Mouse (Mus musculus) heart, embryonic 16.5 days (tissue): ENCODE measurements around the gene Pprc1. TPM values are rescaled to one million over a fixed set of nuclear protein-coding genes. Genes with fewer than 3 reads are reported as not detected.
A peak's percentile ranks its signal among the peaks of the same experiment; 100 is the strongest.

Experiments used
- ATAC-seq: fragments of 200-750 bp; cut with Nextera tagmentation; replicated peaks from 2 replicates; pipeline ENCODE4 v1.8.0; 2017; ENCODE audit warnings: moderate number of reproducible peaks; ENCODE audit not compliant: insufficient read depth, low FRiP score; ENCODE audit errors: extremely low read depth
- H3K27ac ChIP-seq: fragments of 300-500 bp; sonication (generic); 2 replicates; pipeline ENCODE4 v1.5.1; 2014; ENCODE audit warnings: mild to moderate bottlenecking, low read length, control low read depth, moderate library complexity
- H3K27me3 ChIP-seq: fragments of 300-500 bp; sonication (generic); 2 replicates; pipeline ENCODE4 v1.6.1; 2014; ENCODE audit warnings: low read length, mixed read lengths; ENCODE audit not compliant: control insufficient read depth, insufficient read depth
- H3K36me3 ChIP-seq: fragments of 300-500 bp; sonication (generic); 2 replicates; pipeline ENCODE4 v1.6.1; 2014; ENCODE audit not compliant: control insufficient read depth, insufficient read depth
- H3K4me1 ChIP-seq: fragments of 300-500 bp; sonication (generic); 2 replicates; pipeline ENCODE4 v1.6.1; 2014; ENCODE audit warnings: low read length, mixed read lengths; ENCODE audit not compliant: control insufficient read depth, insufficient read depth
- H3K4me2 ChIP-seq: fragments of 300-500 bp; sonication (generic); 2 replicates; pipeline ENCODE4 v1.6.1; 2014; ENCODE audit warnings: low read depth, mild to moderate bottlenecking, control low read depth, low read length
- H3K4me3 ChIP-seq: fragments of 300-500 bp; sonication (generic); 2 replicates; pipeline ENCODE4 v1.5.1; 2014; ENCODE audit warnings: mild to moderate bottlenecking, control low read depth, low read length
- H3K9ac ChIP-seq: fragments of 300-500 bp; sonication (generic); 2 replicates; pipeline ENCODE4 v1.6.1; 2014; ENCODE audit warnings: low read length, control low read depth
- H3K9me3 ChIP-seq: fragments of 300-500 bp; sonication (generic); replicated peaks from 2 replicates; pipeline ENCODE4 v1.6.1; 2016; ENCODE audit warnings: low read length; ENCODE audit not compliant: control insufficient read depth
- WGBS: fragments of 180-500 bp; shearing (Covaris S2); extraction: QIAGEN DNeasy Blood & Tissue Kit; methylation state at CpG from one replicate; pipeline ENCODE4 v1.1.7; 2014; 5-methylcytosine and 5-hydroxymethylcytosine counted together
- polyA plus RNA-seq: library from polyadenylated mRNA; unstranded; fragments of >200 nt; fragmentation: Nextera tagmentation; extraction: Ambion mirVana; gene quantifications from 2 replicates; pipeline ENCODE4 v1.2.1, GENCODE M21; 2015

The Pprc1 gene
- polyA plus RNA-seq, 1 experiment from 2014 or later: 19.3 TPM

GRCm38 (mm10) chr19:46044993-46045695 lies 458 bp downstream of the Pprc1 start, which contains the start of gene Ldb1:
Gene Ldb1 (minus strand): TSS chr19:46045214.
- no peaks in the 10 kb centered on the region for H3K36me3 ChIP-seq
- H3K4me3 ChIP-seq: peak within 1 kb of the TSS; percentile 98
- H3K9ac ChIP-seq: peak within 1 kb of the TSS; percentile 97
- peak within 1 kb of the TSS; percentile 99 for H3K27ac ChIP-seq
- H3K9me3 ChIP-seq: no peaks in the 10 kb centered on the region
- peak; percentile 75 for ATAC-seq
- no peaks in the 10 kb centered on the region for H3K27me3 ChIP-seq
- peaks cover 53% of the 10 kb centered on the region for H3K4me1 ChIP-seq
- 0% methylated on average over 75 of the region's 84 CpGs for WGBS
- H3K4me2 ChIP-seq: peak within 1 kb of the TSS; percentile 97

GRCm38 (mm10) chr19:46045696-46046311 lies 1.1 kb downstream of the Pprc1 start:
- peak overlapping the region; percentile 97 for H3K4me2 ChIP-seq
- peak overlapping the region; percentile 99 for H3K27ac ChIP-seq
- peak; percentile 29 for ATAC-seq
- H3K36me3 ChIP-seq: no peaks in the 10 kb centered on the region
- peaks cover 47% of the 10 kb centered on the region for H3K4me1 ChIP-seq
- WGBS: 3% methylated on average over 7 of the region's 7 CpGs
- H3K27me3 ChIP-seq: no peaks in the 10 kb centered on the region
- H3K4me3 ChIP-seq: peak overlapping the region; percentile 98
- H3K9ac ChIP-seq: peak overlapping the region; percentile 97
- H3K9me3 ChIP-seq: no peaks in the 10 kb centered on the region

GRCm38 (mm10) chr19:46046621-46047025 lies 1.9 kb downstream of the Pprc1 start:
- Histone ChIP-seq H3K9me3 (no peaks in the 10 kb centered on the region), H3K4me1 (peaks cover 39% of the 10 kb centered on the region), H3K4me3 (no peak overlapping the region), H3K27me3 (no peaks in the 10 kb centered on the region), H3K9ac (peak overlapping the region; percentile 15; the same call in 1 of the 2 replicates), H3K27ac (peak overlapping the region; percentile 99), H3K36me3 (no peaks in the 10 kb centered on the region), H3K4me2 (peak overlapping the region; percentile 97)
- 5% methylated on average over 10 of the region's 10 CpGs for WGBS
- ATAC-seq: no peak

- 66% methylated on average over 2 of the region's 2 CpGs for WGBS
Observed at GRCm38 (mm10) chr19:46047426-46047825, 2.7 kb downstream of the Pprc1 start.

GRCm38 (mm10) chr19:46049129-46049528 lies 4.4 kb downstream of the Pprc1 start:
- Histone ChIP-seq H3K36me3 (no peaks in the 10 kb centered on the region), H3K27me3 (no peaks in the 10 kb centered on the region), H3K27ac (no peak overlapping the region), H3K4me2 (no peak overlapping the region), H3K9ac (no peak overlapping the region), H3K4me1 (peaks cover 17% of the 10 kb centered on the region), H3K4me3 (no peak overlapping the region), H3K9me3 (no peaks in the 10 kb centered on the region)
- 65% methylated on average over 4 of the region's 4 CpGs for WGBS
- ATAC-seq: no peak

More at GRCm38 (mm10) chr19:46047426-46047825, 2.7 kb downstream of the Pprc1 start:
- H3K36me3 ChIP-seq: no peaks in the 10 kb centered on the region
- no peaks in the 10 kb centered on the region for H3K27me3 ChIP-seq
- H3K27ac ChIP-seq: no peak overlapping the region
- no peaks in the 10 kb centered on the region for H3K9me3 ChIP-seq
- no peak overlapping the region for H3K4me3 ChIP-seq
- no peak for ATAC-seq
- peaks cover 33% of the 10 kb centered on the region for H3K4me1 ChIP-seq
- no peak overlapping the region for H3K9ac ChIP-seq
- no peak overlapping the region for H3K4me2 ChIP-seq

GRCm38 (mm10) chr19:46050462-46050861 lies 5.8 kb downstream of the Pprc1 start:
- Histone ChIP-seq H3K27ac (no peak overlapping the region), H3K9me3 (no peaks in the 10 kb centered on the region), H3K4me1 (peaks cover 17% of the 10 kb centered on the region), H3K36me3 (no peaks in the 10 kb centered on the region), H3K4me3 (no peak overlapping the region), H3K4me2 (no peak overlapping the region), H3K27me3 (no peaks in the 10 kb centered on the region), H3K9ac (no peak overlapping the region)
- ATAC-seq: no peak
- 65% methylated on average over 2 of the region's 2 CpGs for WGBS

GRCm38 (mm10) chr19:46055752-46056387 lies 11.2 kb downstream of the Pprc1 start:
- no peaks in the 10 kb centered on the region for H3K36me3 ChIP-seq
- ATAC-seq: peak; percentile 74
- H3K9me3 ChIP-seq: no peaks in the 10 kb centered on the region
- H3K9ac ChIP-seq: peak overlapping the region; percentile 61
- peak overlapping the region; percentile 56 for H3K4me2 ChIP-seq
- H3K27me3 ChIP-seq: no peaks in the 10 kb centered on the region
- peak overlapping the region; percentile 80 for H3K4me3 ChIP-seq
- peaks cover 12% of the 10 kb centered on the region for H3K4me1 ChIP-seq
- 1% methylated on average over 11 of the region's 11 CpGs for WGBS
- peak overlapping the region; percentile 68 for H3K27ac ChIP-seq

- ATAC-seq: peak; percentile 92
Observed at GRCm38 (mm10) chr19:46056388-46056946, 11.8 kb downstream of the Pprc1 start.

More at GRCm38 (mm10) chr19:46056388-46056946, 11.8 kb downstream of the Pprc1 start:
- Histone ChIP-seq H3K4me1 (peaks cover 12% of the 10 kb centered on the region), H3K9me3 (no peaks in the 10 kb centered on the region), H3K27ac (peak overlapping the region; percentile 90), H3K36me3 (no peaks in the 10 kb centered on the region), H3K4me3 (peak overlapping the region; percentile 80), H3K4me2 (peak overlapping the region; percentile 95), H3K27me3 (no peaks in the 10 kb centered on the region), H3K9ac (peak overlapping the region; percentile 85)
- WGBS: under 1% methylated on average over 52 of the region's 52 CpGs
